Mouse (Mus musculus): Measurements from ENCODE around the gene Mrap. TPM values are rescaled to one million over a fixed set of nuclear protein-coding genes. Genes with fewer than 3 reads are reported as not detected.

The Mrap gene
- polyA plus RNA-seq (2014; fragmentation: Nextera tagmentation; extraction: Ambion mirVana): 0.21 TPM in 2 replicates

GRCm38 (mm10) chr16:90738092-90738956 lies at the start of gene Mrap:
Gene Mrap, plus strand, starts transcription at chr16:90738207.
- H3K27ac ChIP-seq (replicated peaks; ENCODE audit: low read depth, low read length): no peak within 1 kb of the TSS
- no peaks in the 10 kb centered on the region for H3K36me3 ChIP-seq (replicated peaks; ENCODE audit: control insufficient read depth, insufficient read depth, low read depth, low read length)
- no peak for ATAC-seq (replicated peaks; ENCODE audit: insufficient number of reproducible peaks, low FRiP score, low TSS enrichment, low read depth)
- no peaks in the 10 kb centered on the region for H3K4me1 ChIP-seq (ENCODE audit: control insufficient read depth, insufficient read depth, low read length)
- H3K27me3 ChIP-seq (ENCODE audit: control insufficient read depth, insufficient read depth, low read length): no peaks in the 10 kb centered on the region
- DNase-seq (ENCODE audit: low spot score): no peak
- no peak within 1 kb of the TSS for H3K9ac ChIP-seq (replicated peaks; ENCODE audit: low read length)
- H3K4me3 ChIP-seq (ENCODE audit: low read depth, low read length): no peak within 1 kb of the TSS
- no peak within 1 kb of the TSS for H3K4me2 ChIP-seq (ENCODE audit: low read depth, low read length)
- H3K9me3 ChIP-seq (replicated peaks; ENCODE audit: control insufficient read depth, low read length): no peaks in the 10 kb centered on the region
- 87% methylated on average over 26 of the region's 26 CpGs for WGBS

- Histone ChIP-seq H3K4me1 (ENCODE audit: control insufficient read depth, insufficient read depth, low read length) (no peaks in the 10 kb centered on the region), H3K4me3 (ENCODE audit: low read depth, low read length) (no peak overlapping the region), H3K9ac (replicated peaks; ENCODE audit: low read length) (no peak overlapping the region), H3K27me3 (ENCODE audit: control insufficient read depth, insufficient read depth, low read length) (no peaks in the 10 kb centered on the region), H3K4me2 (ENCODE audit: low read depth, low read length) (no peak overlapping the region), H3K36me3 (replicated peaks; ENCODE audit: control insufficient read depth, insufficient read depth, low read depth, low read length) (no peaks in the 10 kb centered on the region), H3K27ac (replicated peaks; ENCODE audit: low read depth, low read length) (no peak overlapping the region), H3K9me3 (replicated peaks; ENCODE audit: control insufficient read depth, low read length) (no peaks in the 10 kb centered on the region)
- DNase-seq (ENCODE audit: low spot score) (no peak), ATAC-seq (replicated peaks; ENCODE audit: insufficient number of reproducible peaks, low FRiP score, low TSS enrichment, low read depth) (no peak)
- 70% methylated on average over 15 of the region's 15 CpGs for WGBS
These were observed 45.2 kb upstream of the Mrap start for GRCm38 (mm10) chr16:90692704-90693385.

DNA sequence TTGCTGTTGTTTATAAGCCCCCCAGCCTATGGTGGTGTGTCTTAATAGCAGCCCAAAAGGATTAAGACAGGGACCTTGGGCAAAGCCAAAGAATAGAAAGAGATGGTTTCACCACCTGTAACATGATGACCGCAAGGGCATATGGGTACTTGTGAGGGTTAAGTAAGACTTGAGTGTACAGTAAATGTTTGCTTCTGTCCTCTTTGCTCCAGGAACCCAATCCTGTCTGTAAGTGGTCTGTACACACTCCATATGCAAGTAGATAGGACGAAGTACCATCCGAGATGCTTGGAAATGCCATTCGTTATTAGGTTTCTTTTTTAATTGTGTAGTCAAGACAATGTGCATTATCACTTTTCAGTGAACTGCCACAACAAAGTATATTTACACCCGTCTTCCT lies 44.4 kb upstream of the Mrap start:
- DNase-seq (ENCODE audit: low spot score): no peak
- H3K4me3 ChIP-seq (ENCODE audit: low read depth, low read length): no peak overlapping the region
- H3K9me3 ChIP-seq (replicated peaks; ENCODE audit: control insufficient read depth, low read length): no peaks in the 10 kb centered on the region

GRCm38 (mm10) chr16:90694719-90695118 lies 43.3 kb upstream of the Mrap start:
- no peak overlapping the region for H3K9ac ChIP-seq (replicated peaks; ENCODE audit: low read length)

More for the DNA sequence above, 44.4 kb upstream of the Mrap start:
- Histone ChIP-seq H3K9ac (replicated peaks; ENCODE audit: low read length) (no peak overlapping the region), H3K27me3 (ENCODE audit: control insufficient read depth, insufficient read depth, low read length) (no peaks in the 10 kb centered on the region), H3K4me2 (ENCODE audit: low read depth, low read length) (no peak overlapping the region), H3K36me3 (replicated peaks; ENCODE audit: control insufficient read depth, insufficient read depth, low read depth, low read length) (no peaks in the 10 kb centered on the region), H3K4me1 (ENCODE audit: control insufficient read depth, insufficient read depth, low read length) (no peaks in the 10 kb centered on the region), H3K27ac (replicated peaks; ENCODE audit: low read depth, low read length) (no peak overlapping the region)
- WGBS: 93% methylated on average over 5 of the region's 5 CpGs
- ATAC-seq (replicated peaks; ENCODE audit: insufficient number of reproducible peaks, low FRiP score, low TSS enrichment, low read depth): no peak

DNA sequence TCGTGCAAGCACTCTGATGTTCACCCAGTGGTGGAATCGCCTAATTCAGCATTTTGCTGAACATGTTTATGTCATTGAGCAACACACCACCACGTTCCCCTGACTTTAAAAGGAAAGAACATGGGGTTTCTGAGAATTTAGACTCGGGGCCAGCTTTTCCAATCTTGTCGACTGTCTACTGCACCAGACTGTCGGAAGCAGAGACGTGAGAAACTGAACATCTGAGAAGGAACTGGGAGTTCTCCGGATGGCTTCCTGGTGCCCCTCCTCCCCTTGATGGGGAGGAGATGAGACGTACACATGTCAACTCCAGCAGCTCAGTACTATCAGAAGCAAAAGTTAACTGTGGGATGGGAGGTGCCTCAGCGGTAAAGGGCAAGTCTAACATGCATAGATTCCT lies 42.9 kb upstream of the Mrap start:
- no peak overlapping the region for H3K27ac ChIP-seq (replicated peaks; ENCODE audit: low read depth, low read length)
- H3K27me3 ChIP-seq (ENCODE audit: control insufficient read depth, insufficient read depth, low read length): no peaks in the 10 kb centered on the region
- H3K9me3 ChIP-seq (replicated peaks; ENCODE audit: control insufficient read depth, low read length): no peaks in the 10 kb centered on the region
- no peak overlapping the region for H3K9ac ChIP-seq (replicated peaks; ENCODE audit: low read length)
- WGBS: 78% methylated on average over 10 of the region's 10 CpGs
- H3K36me3 ChIP-seq (replicated peaks; ENCODE audit: control insufficient read depth, insufficient read depth, low read depth, low read length): no peaks in the 10 kb centered on the region
- no peaks in the 10 kb centered on the region for H3K4me1 ChIP-seq (ENCODE audit: control insufficient read depth, insufficient read depth, low read length)
- no peak for DNase-seq (ENCODE audit: low spot score)
- H3K4me3 ChIP-seq (ENCODE audit: low read depth, low read length): no peak overlapping the region
- no peak overlapping the region for H3K4me2 ChIP-seq (ENCODE audit: low read depth, low read length)
- ATAC-seq (replicated peaks; ENCODE audit: insufficient number of reproducible peaks, low FRiP score, low TSS enrichment, low read depth): no peak

More at GRCm38 (mm10) chr16:90694719-90695118, 43.3 kb upstream of the Mrap start:
- Histone ChIP-seq H3K27me3 (ENCODE audit: control insufficient read depth, insufficient read depth, low read length) (no peaks in the 10 kb centered on the region), H3K27ac (replicated peaks; ENCODE audit: low read depth, low read length) (no peak overlapping the region), H3K4me3 (ENCODE audit: low read depth, low read length) (no peak overlapping the region), H3K36me3 (replicated peaks; ENCODE audit: control insufficient read depth, insufficient read depth, low read depth, low read length) (no peaks in the 10 kb centered on the region), H3K9me3 (replicated peaks; ENCODE audit: control insufficient read depth, low read length) (no peaks in the 10 kb centered on the region), H3K4me1 (ENCODE audit: control insufficient read depth, insufficient read depth, low read length) (no peaks in the 10 kb centered on the region), H3K4me2 (ENCODE audit: low read depth, low read length) (no peak overlapping the region)
- WGBS: 64% methylated on average over 9 of the region's 9 CpGs
- ATAC-seq (replicated peaks; ENCODE audit: insufficient number of reproducible peaks, low FRiP score, low TSS enrichment, low read depth) (no peak), DNase-seq (ENCODE audit: low spot score) (peak; percentile 68)

GRCm38 (mm10) chr16:90696306-90696705 lies 41.7 kb upstream of the Mrap start:
- WGBS: 83% methylated on average over 9 of the region's 9 CpGs

GRCm38 (mm10) chr16:90699390-90699789 lies 38.6 kb upstream of the Mrap start:
- H3K4me3 ChIP-seq (ENCODE audit: low read depth, low read length): no peak overlapping the region
- no peaks in the 10 kb centered on the region for H3K36me3 ChIP-seq (replicated peaks; ENCODE audit: control insufficient read depth, insufficient read depth, low read depth, low read length)
- H3K4me2 ChIP-seq (ENCODE audit: low read depth, low read length): no peak overlapping the region
- peaks cover 2% of the 10 kb centered on the region for H3K4me1 ChIP-seq (ENCODE audit: control insufficient read depth, insufficient read depth, low read length)
- ATAC-seq (replicated peaks; ENCODE audit: insufficient number of reproducible peaks, low FRiP score, low TSS enrichment, low read depth): no peak
- H3K27me3 ChIP-seq (ENCODE audit: control insufficient read depth, insufficient read depth, low read length): no peaks in the 10 kb centered on the region
- WGBS: 86% methylated on average over 14 of the region's 14 CpGs
- no peak for DNase-seq (ENCODE audit: low spot score)
- H3K9me3 ChIP-seq (replicated peaks; ENCODE audit: control insufficient read depth, low read length): no peaks in the 10 kb centered on the region
- H3K27ac ChIP-seq (replicated peaks; ENCODE audit: low read depth, low read length): no peak overlapping the region
- H3K9ac ChIP-seq (replicated peaks; ENCODE audit: low read length): no peak overlapping the region

More at GRCm38 (mm10) chr16:90696306-90696705, 41.7 kb upstream of the Mrap start:
- Histone ChIP-seq H3K9me3 (replicated peaks; ENCODE audit: control insufficient read depth, low read length) (no peaks in the 10 kb centered on the region), H3K4me2 (ENCODE audit: low read depth, low read length) (no peak overlapping the region), H3K4me1 (ENCODE audit: control insufficient read depth, insufficient read depth, low read length) (no peaks in the 10 kb centered on the region), H3K9ac (replicated peaks; ENCODE audit: low read length) (no peak overlapping the region), H3K4me3 (ENCODE audit: low read depth, low read length) (no peak overlapping the region), H3K36me3 (replicated peaks; ENCODE audit: control insufficient read depth, insufficient read depth, low read depth, low read length) (no peaks in the 10 kb centered on the region), H3K27ac (replicated peaks; ENCODE audit: low read depth, low read length) (no peak overlapping the region), H3K27me3 (ENCODE audit: control insufficient read depth, insufficient read depth, low read length) (no peaks in the 10 kb centered on the region)
- ATAC-seq (replicated peaks; ENCODE audit: insufficient number of reproducible peaks, low FRiP score, low TSS enrichment, low read depth) (no peak), DNase-seq (ENCODE audit: low spot score) (no peak)

GRCm38 (mm10) chr16:90701541-90701940 lies 36.5 kb upstream of the Mrap start:
- Histone ChIP-seq H3K9me3 (replicated peaks; ENCODE audit: control insufficient read depth, low read length) (no peaks in the 10 kb centered on the region), H3K4me1 (ENCODE audit: control insufficient read depth, insufficient read depth, low read length) (peaks cover 2% of the 10 kb centered on the region), H3K27me3 (ENCODE audit: control insufficient read depth, insufficient read depth, low read length) (no peaks in the 10 kb centered on the region), H3K9ac (replicated peaks; ENCODE audit: low read length) (no peak overlapping the region), H3K36me3 (replicated peaks; ENCODE audit: control insufficient read depth, insufficient read depth, low read depth, low read length) (no peaks in the 10 kb centered on the region), H3K4me3 (ENCODE audit: low read depth, low read length) (no peak overlapping the region), H3K4me2 (ENCODE audit: low read depth, low read length) (no peak overlapping the region), H3K27ac (replicated peaks; ENCODE audit: low read depth, low read length) (no peak overlapping the region)
- ATAC-seq (replicated peaks; ENCODE audit: insufficient number of reproducible peaks, low FRiP score, low TSS enrichment, low read depth) (no peak), DNase-seq (ENCODE audit: low spot score) (no peak)
- 90% methylated on average over 2 of the region's 2 CpGs for WGBS
